Mouse (Mus musculus) megakaryocyte, embryonic 14.5 days (primary cell): ENCODE results near the gene Myo7a. TPM values are rescaled to one million over a fixed set of nuclear protein-coding genes. Genes with fewer than 3 reads are reported as not detected.

Source experiments
- H3K27me3 ChIP-seq: replicated peaks from 2 replicates; pipeline ENCODE3; 2012; ENCODE audit warnings: inconsistent platforms
- H3K36me3 ChIP-seq: replicated peaks from 2 replicates; pipeline ENCODE3; 2012; ENCODE audit warnings: low read length, inconsistent platforms, mixed read lengths
- H3K4me1 ChIP-seq: 2 replicates; pipeline ENCODE4 v1.6.1; 2012; ENCODE audit warnings: inconsistent platforms
- H3K4me3 ChIP-seq: replicated peaks from 2 replicates; pipeline ENCODE3; 2012; ENCODE audit warnings: moderate library complexity, mild to moderate bottlenecking, inconsistent platforms
- H3K9me3 ChIP-seq: 2 replicates; pipeline ENCODE4 v1.6.1; 2012; ENCODE audit warnings: inconsistent platforms
- FLI1 ChIP-seq: IDR thresholded peaks from 2 replicates; pipeline ENCODE4 v1.6.1; 2012; ENCODE audit warnings: low read length, inconsistent platforms, mixed read lengths
- GATA1 ChIP-seq: IDR thresholded peaks from 3 replicates; pipeline ENCODE4 v1.6.1; 2012; ENCODE audit warnings: mixed read lengths, low read length, inconsistent platforms, borderline replicate concordance
- polyA plus RNA-seq: library from polyadenylated mRNA; stranded (reverse); fragments of >175 nt; gene quantifications from 2 replicates; pipeline ENCODE4 v1.2.3, GENCODE M21; 2012; ENCODE audit warnings: low replicate concordance; ENCODE audit not compliant: insufficient read depth

Gene Myo7a
- 37.5 and 149 TPM in 2 replicates for polyA plus RNA-seq

- Histone ChIP-seq H3K4me3 (peak within 1 kb of the TSS; percentile 89), H3K9me3 (no peaks in the 10 kb centered on the region), H3K27me3 (peaks cover 35% of the 10 kb centered on the region), H3K36me3 (peaks cover 29% of the 10 kb centered on the region), H3K4me1 (peaks cover 66% of the 10 kb centered on the region)
- TF ChIP-seq GATA1: no peak
Measured at GRCm38 (mm10) chr7:98119179-98119960, at the start of gene Myo7a. Gene Myo7a, minus strand, starts transcription at chr7:98119524.

GRCm38 (mm10) chr7:98164999-98165528 is 45.7 kb upstream of the Myo7a start:
- Histone ChIP-seq H3K27me3 (no peaks in the 10 kb centered on the region), H3K9me3 (no peaks in the 10 kb centered on the region), H3K36me3 (peaks cover 78% of the 10 kb centered on the region), H3K4me1 (peaks cover 91% of the 10 kb centered on the region), H3K4me3 (peak overlapping the region; percentile 88)
- TF ChIP-seq FLI1 (no peak), GATA1 (no peak)

- Histone ChIP-seq H3K9me3 (no peaks in the 10 kb centered on the region), H3K27me3 (no peaks in the 10 kb centered on the region), H3K36me3 (peaks cover 78% of the 10 kb centered on the region), H3K4me1 (peaks cover 91% of the 10 kb centered on the region), H3K4me3 (peak overlapping the region; percentile 88)
- TF ChIP-seq GATA1 (no peak), FLI1 (no peak)
Measured at GRCm38 (mm10) chr7:98164382-98164998, 45.2 kb upstream of the Myo7a start.

GRCm38 (mm10) chr7:98163700-98164099 is 44.4 kb upstream of the Myo7a start:
- peaks cover 75% of the 10 kb centered on the region for H3K36me3 ChIP-seq
- H3K27me3 ChIP-seq: no peaks in the 10 kb centered on the region
- peaks cover 93% of the 10 kb centered on the region for H3K4me1 ChIP-seq
- no peaks in the 10 kb centered on the region for H3K9me3 ChIP-seq
- H3K4me3 ChIP-seq: peak overlapping the region; percentile 56
- no peak for TF ChIP-seq FLI1

GRCm38 (mm10) chr7:98162239-98162638 is 42.9 kb upstream of the Myo7a start:
- H3K4me3 ChIP-seq: peak overlapping the region; percentile 60
- H3K36me3 ChIP-seq: peaks cover 69% of the 10 kb centered on the region
- H3K27me3 ChIP-seq: no peaks in the 10 kb centered on the region
- H3K9me3 ChIP-seq: no peaks in the 10 kb centered on the region
- no peak for TF ChIP-seq GATA1
- no peak for TF ChIP-seq FLI1
- peaks cover 98% of the 10 kb centered on the region for H3K4me1 ChIP-seq

- Histone ChIP-seq H3K4me3 (peak overlapping the region; percentile 89), H3K9me3 (no peaks in the 10 kb centered on the region), H3K36me3 (peaks cover 59% of the 10 kb centered on the region), H3K4me1 (peaks cover 100% of the 10 kb centered on the region), H3K27me3 (no peaks in the 10 kb centered on the region)
- TF ChIP-seq FLI1 (no peak), GATA1 (no peak)
Measured at GRCm38 (mm10) chr7:98160041-98160740, 40.9 kb upstream of the Myo7a start.

GRCm38 (mm10) chr7:98158481-98158880 is 39.2 kb upstream of the Myo7a start:
- H3K4me3 ChIP-seq: peak overlapping the region; percentile 89
- no peaks in the 10 kb centered on the region for H3K9me3 ChIP-seq
- peaks cover 98% of the 10 kb centered on the region for H3K4me1 ChIP-seq
- H3K36me3 ChIP-seq: peaks cover 60% of the 10 kb centered on the region
- H3K27me3 ChIP-seq: no peaks in the 10 kb centered on the region
- TF ChIP-seq FLI1 (no peak), GATA1 (no peak)

- Histone ChIP-seq H3K4me1 (peaks cover 98% of the 10 kb centered on the region), H3K27me3 (no peaks in the 10 kb centered on the region)
Measured at GRCm38 (mm10) chr7:98157636-98158332, 38.5 kb upstream of the Myo7a start.

GRCm38 (mm10) chr7:98156280-98156665 is 36.9 kb upstream of the Myo7a start:
- peaks cover 60% of the 10 kb centered on the region for H3K36me3 ChIP-seq

More at GRCm38 (mm10) chr7:98157636-98158332, 38.5 kb upstream of the Myo7a start:
- Histone ChIP-seq H3K9me3 (no peaks in the 10 kb centered on the region), H3K4me3 (peak overlapping the region; percentile 89), H3K36me3 (peaks cover 60% of the 10 kb centered on the region)
- TF ChIP-seq FLI1 (no peak), GATA1 (no peak; the same call in 2 of the 3 replicates)

More at GRCm38 (mm10) chr7:98156280-98156665, 36.9 kb upstream of the Myo7a start:
- no peaks in the 10 kb centered on the region for H3K9me3 ChIP-seq
- TF ChIP-seq GATA1 (no peak), FLI1 (no peak)
- H3K4me3 ChIP-seq: peak overlapping the region; percentile 85
- H3K4me1 ChIP-seq: peaks cover 98% of the 10 kb centered on the region
- H3K27me3 ChIP-seq: no peaks in the 10 kb centered on the region
